Mouse (Mus musculus): Measurements from ENCODE around the gene Galc.

Gene Galc

GRCm38 (mm10) chr12:98258845-98259517, at the start of gene Galc:
Galc (minus strand) TSS chr12:98259459.
- in situ Hi-C loops (cut with MboI; ENCODE audit: low pct_unique_long_range_greater_than_20kb in 1 of 2, low sequenced_read_pairs in 2 of 2, unreplicated experiment in 1 of 2) = no loop called here

GRCm38 (mm10) chr12:98307179-98307915, 48.1 kb upstream of the Galc start:
- in situ Hi-C loops (cut with MboI; ENCODE audit: low pct_unique_long_range_greater_than_20kb in 1 of 2, low sequenced_read_pairs in 2 of 2, unreplicated experiment in 1 of 2) = no loop called here

- in situ Hi-C loops (cut with MboI; ENCODE audit: low pct_unique_long_range_greater_than_20kb in 1 of 2, low sequenced_read_pairs in 2 of 2, unreplicated experiment in 1 of 2) = no loop called here
These were observed 43.8 kb upstream of the Galc start for GRCm38 (mm10) chr12:98303013-98303412.

DNA sequence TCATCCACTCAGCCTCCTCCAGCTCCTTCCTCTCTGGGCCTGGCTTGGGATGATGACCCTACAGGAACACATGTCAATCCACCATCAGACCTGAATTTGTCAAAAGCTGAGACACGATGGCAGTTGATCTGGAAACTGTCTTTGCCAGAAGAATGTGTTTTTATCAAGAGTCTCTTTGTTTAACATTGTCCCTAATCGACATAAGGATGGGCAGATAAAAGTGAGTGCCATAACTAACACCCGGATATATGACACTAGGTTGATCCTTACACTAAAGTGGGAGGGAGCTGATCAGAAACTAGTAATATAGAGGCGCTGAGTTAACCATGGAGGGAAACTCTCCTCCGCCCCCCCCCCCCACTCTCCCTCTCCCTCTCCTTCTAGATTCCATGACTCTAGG, 42.7 kb upstream of the Galc start:
- in situ Hi-C loops (cut with MboI; ENCODE audit: low pct_unique_long_range_greater_than_20kb in 1 of 2, low sequenced_read_pairs in 2 of 2, unreplicated experiment in 1 of 2) = no loop called here

DNA sequence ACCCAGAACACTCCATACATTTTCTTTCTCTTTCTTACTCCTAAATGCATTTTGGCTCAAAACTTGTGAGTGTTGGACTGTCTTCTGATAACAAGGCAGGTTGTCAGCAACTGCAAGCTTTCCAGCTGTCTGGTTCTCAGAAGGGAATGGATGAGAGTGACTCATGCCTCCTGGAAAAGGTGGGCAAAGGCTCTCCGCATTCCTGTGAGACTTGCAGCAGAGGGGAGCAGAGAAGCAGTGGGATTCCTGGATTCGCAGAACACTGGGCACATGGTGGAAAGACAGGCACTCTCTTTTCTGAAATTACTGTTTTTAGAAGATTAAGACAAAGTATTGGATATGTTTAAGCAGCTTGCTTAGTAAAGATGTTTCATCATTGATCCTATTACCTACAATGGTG, 35.0 kb upstream of the Galc start:
- in situ Hi-C loops (cut with MboI; ENCODE audit: low pct_unique_long_range_greater_than_20kb in 1 of 2, low sequenced_read_pairs in 2 of 2, unreplicated experiment in 1 of 2) = no loop called here

GRCm38 (mm10) chr12:98292278-98292677, 33.0 kb upstream of the Galc start:
- in situ Hi-C loops (cut with MboI; ENCODE audit: low pct_unique_long_range_greater_than_20kb in 1 of 2, low sequenced_read_pairs in 2 of 2, unreplicated experiment in 1 of 2) = no loop called here

DNA sequence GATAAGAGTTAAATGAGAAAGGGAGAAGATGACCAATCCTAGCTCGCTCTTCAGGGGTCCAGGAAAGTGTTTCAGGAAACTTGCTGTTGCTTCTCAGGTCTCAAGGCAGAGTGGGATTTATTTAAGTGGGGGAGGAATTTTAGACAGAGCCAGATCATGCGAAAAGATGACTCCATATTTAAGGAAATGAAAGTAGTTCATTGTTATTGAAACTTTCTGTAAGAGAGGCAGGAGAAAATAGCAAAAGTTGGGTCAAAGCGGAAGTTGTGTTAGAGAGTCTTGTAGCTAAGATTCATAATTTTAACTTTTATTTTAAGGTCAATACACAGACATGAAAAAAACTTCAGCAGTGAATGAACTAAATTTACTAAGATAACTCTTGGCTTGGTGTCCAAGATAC, 31.2 kb upstream of the Galc start:
- in situ Hi-C loops (cut with MboI; ENCODE audit: low pct_unique_long_range_greater_than_20kb in 1 of 2, low sequenced_read_pairs in 2 of 2, unreplicated experiment in 1 of 2) = no loop called here

- in situ Hi-C loops (cut with MboI; ENCODE audit: low pct_unique_long_range_greater_than_20kb in 1 of 2, low sequenced_read_pairs in 2 of 2, unreplicated experiment in 1 of 2) = no loop called here
These were observed 25.2 kb upstream of the Galc start for GRCm38 (mm10) chr12:98284477-98284876.

DNA sequence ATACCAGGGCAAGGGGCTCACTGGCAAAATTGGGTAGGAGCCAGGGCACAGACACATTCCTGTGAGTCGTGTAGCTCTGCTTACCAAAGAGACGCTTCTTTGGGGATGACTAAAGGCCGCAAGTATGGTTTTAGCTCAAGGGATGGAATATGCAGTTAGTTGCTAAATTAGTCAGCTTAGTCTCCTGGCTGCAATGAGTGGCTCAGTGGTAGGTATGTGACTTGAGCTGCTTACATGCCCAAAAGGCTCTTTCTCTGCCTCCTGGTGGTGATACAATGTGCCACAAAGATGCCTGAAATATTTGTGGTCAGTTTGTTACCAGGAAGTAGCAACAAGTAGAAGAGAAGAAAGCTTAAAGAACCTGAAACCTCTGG, 24.2 kb upstream of the Galc start:
- in situ Hi-C loops (cut with MboI; ENCODE audit: low pct_unique_long_range_greater_than_20kb in 1 of 2, low sequenced_read_pairs in 2 of 2, unreplicated experiment in 1 of 2) = no loop called here

DNA sequence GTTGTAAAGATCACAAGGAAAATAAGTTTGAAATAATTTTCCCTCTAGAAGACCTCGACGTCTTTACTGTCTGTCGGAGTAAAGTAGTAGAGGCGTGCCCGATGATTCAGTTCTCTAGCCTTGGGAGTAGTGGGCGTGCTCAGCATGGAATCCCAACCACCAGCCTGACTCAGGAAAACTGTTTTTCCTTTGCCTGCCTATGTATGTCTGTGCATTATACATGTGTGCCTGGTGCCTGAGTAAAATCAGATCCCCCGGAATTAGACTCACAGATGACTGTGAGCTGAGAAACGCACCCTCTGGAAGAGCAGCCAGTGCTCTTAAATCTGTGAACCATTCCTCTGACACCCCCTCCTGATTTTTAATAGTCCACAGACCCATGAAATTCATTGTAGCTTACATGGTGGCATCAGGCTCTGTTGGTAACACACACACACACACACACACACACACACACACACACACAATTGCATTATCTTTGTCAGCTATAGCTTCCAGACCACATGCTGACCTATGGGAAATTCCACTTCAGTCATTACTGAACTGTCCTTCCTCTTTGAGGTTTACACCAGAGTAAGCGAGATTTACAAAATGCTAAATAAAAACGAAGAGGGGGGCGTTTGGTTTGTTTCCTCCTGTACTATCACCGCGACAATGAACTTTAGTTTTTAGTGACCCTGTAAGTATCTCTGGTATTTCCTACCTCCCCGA, 23.7 kb upstream of the Galc start:
- in situ Hi-C loops (cut with MboI; ENCODE audit: low pct_unique_long_range_greater_than_20kb in 1 of 2, low sequenced_read_pairs in 2 of 2, unreplicated experiment in 1 of 2) = no loop called here

- in situ Hi-C loops (cut with MboI; ENCODE audit: low pct_unique_long_range_greater_than_20kb in 1 of 2, low sequenced_read_pairs in 2 of 2, unreplicated experiment in 1 of 2) = no loop called here
These were observed 21.7 kb upstream of the Galc start for GRCm38 (mm10) chr12:98280996-98281395.

DNA sequence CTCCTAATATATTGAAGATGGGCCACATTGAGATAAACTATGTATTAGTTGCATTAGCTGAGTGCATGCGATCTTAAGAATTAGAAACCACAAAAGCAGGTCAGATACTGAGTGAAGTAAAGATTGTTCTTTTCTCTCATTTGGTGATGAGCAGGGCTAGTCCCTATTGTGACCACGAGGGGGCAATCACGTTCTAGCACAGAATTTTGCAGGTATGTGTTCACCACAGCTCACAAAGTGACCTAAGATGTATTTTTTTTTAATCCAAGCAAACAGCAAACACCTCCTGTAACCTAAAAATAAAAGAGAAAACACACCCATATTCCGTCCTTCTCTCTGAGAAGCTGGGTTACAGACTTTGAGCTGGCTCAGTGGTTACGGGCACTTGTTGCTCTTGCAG, 21.3 kb upstream of the Galc start:
- in situ Hi-C loops (cut with MboI; ENCODE audit: low pct_unique_long_range_greater_than_20kb in 1 of 2, low sequenced_read_pairs in 2 of 2, unreplicated experiment in 1 of 2) = no loop called here

DNA sequence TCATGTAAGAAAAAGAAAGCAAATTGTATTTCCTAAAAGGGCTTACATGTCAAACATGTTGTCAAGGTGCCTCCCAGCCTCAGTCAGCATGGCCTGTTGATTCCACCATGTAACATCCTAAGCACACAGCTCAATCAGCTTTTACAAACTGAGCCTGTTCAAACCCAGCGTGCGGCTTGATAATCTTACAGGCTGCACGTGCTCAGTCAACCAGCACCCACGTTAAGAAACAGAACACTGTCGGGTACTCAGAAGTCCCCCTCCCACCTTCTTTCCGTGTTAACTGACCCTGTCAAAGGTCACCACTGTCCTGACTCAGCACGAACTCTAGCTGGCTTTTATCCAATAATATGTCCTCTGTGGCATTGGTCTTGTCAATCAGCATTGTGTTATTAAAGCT, 13.2 kb upstream of the Galc start:
- in situ Hi-C loops (cut with MboI; ENCODE audit: low pct_unique_long_range_greater_than_20kb in 1 of 2, low sequenced_read_pairs in 2 of 2, unreplicated experiment in 1 of 2) = no loop called here

DNA sequence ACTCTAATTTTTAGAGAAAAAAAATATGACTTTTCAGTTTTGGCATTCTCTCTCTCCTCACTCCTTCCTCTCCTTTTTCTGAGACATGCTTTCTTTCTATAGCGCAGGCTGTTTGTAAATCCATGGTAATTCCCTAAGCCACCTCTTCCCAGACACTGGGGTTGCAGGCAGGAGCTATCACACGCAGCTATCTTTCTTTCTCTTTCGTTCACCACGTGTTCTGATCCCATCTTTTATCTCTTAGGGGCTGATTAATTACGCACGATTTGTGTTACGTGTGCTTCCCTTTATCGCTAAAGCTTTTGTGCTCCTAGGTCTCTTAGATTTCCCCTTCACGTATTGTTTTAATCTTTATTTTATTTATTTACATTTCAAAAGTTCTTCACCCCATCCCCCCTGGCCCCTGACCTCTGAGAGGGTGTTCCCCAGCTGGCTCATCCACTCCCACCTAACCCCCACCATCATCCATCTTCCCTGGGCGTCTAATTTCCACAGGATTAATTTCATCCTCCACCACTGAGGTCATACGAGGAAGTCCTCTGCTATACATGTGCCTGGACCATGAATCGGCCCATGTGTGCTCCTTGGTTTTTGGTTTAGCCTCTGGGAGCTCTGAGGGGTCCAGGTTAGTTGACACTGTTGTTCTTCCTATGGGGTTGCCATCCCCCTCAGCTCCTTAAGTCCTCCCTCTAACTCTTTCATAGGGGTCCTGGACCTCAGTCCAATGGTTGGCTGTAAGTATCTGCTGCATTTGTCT, 11.7 kb upstream of the Galc start:
- in situ Hi-C loops (cut with MboI; ENCODE audit: low pct_unique_long_range_greater_than_20kb in 1 of 2, low sequenced_read_pairs in 2 of 2, unreplicated experiment in 1 of 2) = no loop called here

- in situ Hi-C loops (cut with MboI; ENCODE audit: low pct_unique_long_range_greater_than_20kb in 1 of 2, low sequenced_read_pairs in 2 of 2, unreplicated experiment in 1 of 2) = no loop called here
These were observed 10.8 kb upstream of the Galc start for GRCm38 (mm10) chr12:98269791-98270745.

DNA sequence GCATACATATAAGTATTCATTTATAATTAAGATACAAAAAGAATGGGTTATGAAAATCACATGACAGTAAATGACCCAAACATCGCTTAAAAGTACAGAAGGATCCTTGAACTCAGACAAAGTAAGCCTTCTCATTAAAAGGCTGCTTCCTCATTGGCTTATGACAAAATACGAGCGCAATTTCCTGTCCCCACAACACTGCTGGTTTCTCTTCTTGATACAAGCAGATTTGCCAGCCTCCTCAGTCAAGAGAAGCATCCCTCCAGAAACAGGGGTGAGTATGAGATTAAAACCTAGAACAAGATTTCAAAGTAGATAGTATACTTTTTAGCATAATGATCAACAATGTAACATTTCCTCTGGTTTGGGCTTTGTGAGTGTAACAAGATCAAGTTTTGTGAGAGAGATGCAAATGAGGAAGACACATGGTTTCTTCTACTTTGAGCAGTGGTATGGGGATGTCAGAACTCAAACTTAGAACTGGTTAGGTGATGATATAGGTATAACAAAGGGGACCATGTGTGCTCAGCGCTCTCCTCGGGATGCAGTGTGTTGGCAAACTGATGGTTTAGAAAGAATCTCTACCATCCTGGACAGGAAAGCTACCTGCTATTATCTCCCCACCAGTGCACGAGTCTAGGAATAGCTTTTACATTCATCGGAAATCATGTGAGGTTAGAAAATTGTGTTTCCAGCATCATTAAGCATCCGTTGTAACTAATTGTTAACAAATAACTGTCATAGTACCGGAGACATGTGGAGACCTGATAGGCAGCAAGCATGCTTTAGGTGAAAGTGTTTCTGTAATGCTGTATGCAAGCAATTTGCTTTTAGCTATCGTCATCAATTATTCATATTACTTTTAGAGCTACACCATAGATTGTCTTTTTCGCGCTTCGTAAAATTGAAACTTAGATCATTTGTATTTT, 9.4 kb upstream of the Galc start, which contains the start of gene Gpr65:
TSS of gene Gpr65 (plus strand) at position 195 of the 929 bp plus-strand sequence.
- in situ Hi-C loops (cut with MboI; ENCODE audit: low pct_unique_long_range_greater_than_20kb in 1 of 2, low sequenced_read_pairs in 2 of 2, unreplicated experiment in 1 of 2) = no loop called here

DNA sequence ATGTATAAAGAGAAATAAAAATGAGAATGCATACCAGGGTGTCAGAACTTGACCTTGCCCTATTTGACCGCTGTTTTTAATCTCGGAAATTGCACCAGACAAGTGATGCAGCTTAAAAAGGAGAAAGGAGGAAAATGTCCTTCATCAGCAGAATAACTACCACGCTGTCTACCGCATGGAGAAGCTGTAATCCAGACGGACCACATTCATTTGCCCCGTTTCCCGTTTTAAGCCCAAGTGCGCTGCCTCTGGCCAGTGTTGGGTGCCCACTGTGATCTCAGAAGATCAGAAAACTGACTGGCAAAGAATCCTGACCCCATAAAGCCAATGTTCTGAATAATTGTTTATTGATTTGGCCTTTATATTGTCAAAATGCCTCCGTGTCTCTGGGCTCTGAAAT, 6.4 kb upstream of the Galc start:
- in situ Hi-C loops (cut with MboI; ENCODE audit: low pct_unique_long_range_greater_than_20kb in 1 of 2, low sequenced_read_pairs in 2 of 2, unreplicated experiment in 1 of 2) = no loop called here

All from mouse embryonic stem cell (cell line).